Mouse (Mus musculus): ENCODE results near the gene Gm20547.

GRCm38 (mm10) chr17:34902895-34903294 is 21.1 kb upstream of the Gm20547 start:
- TF ChIP-seq CTCF (conservative IDR thresholded peaks at IDR 0.05; ENCODE audit: insufficient read depth, insufficient read length, low read depth, low read length) (no peak), POLR2A (IDR thresholded peaks at IDR 0.05; ENCODE audit: low read depth, low read length) (no peak)
